10 mouse cellular contexts compared by ENCODE assay signal in genomic region chr7:119519654-119520053, GRCm38 (mm10). TPM values are rescaled to one million over a fixed set of nuclear protein-coding genes. Genes with fewer than 3 reads are reported as not detected.
A peak's percentile ranks its signal among the peaks of the same experiment; 100 is the strongest.
DNase-seq lines count a peak whose midpoint lies in the region; ATAC-seq and TF ChIP-seq lines count a peak whose summit lies in the region.
"Had no signal": no experiment of that assay in that cellular context is flagged by ENCODE, and none has a peak within 500 bp of the region (broad histone marks: within the 10 kb centered on the region; RNA-seq: fewer than 3 reads in every experiment).

No protein-coding gene starts in this region.

- H3K27ac ChIP-seq in ES-E14 (ENCODE audit: insufficient read depth, low read depth, low read length, poor library complexity, severe bottlenecking): no peak overlapping the region
- no peak overlapping the region for H3K27ac ChIP-seq in liver, embryonic 14.5 days
- H3K27ac ChIP-seq: heart, embryonic 13.5 days; stomach, embryonic 15.5 days had no signal

- peak; percentile 94 for TF ChIP-seq CTCF in liver, embryonic 14.5 days (IDR thresholded peaks at IDR 0.05; ENCODE audit: low read depth)

- DNase-seq in 3T3-L1 (ENCODE audit: low read depth, low spot score): peak; percentile 43
- peak; percentile 53 for DNase-seq in ES-E14 (ENCODE audit: low read depth, low spot score)
- peak; percentile 39 for DNase-seq in cerebellum, adult 11 months
- DNase-seq in frontal cortex, postnatal 36 days (ENCODE audit: low spot score in 2 of 2): peak; percentile 81 to 89
- DNase-seq in kidney, postnatal 4 days: peak; percentile 86 to 87
- DNase-seq in liver, embryonic 14.5 days (ENCODE audit: low read depth in 3 of 3, low spot score in 3 of 3): peak in 1 of 3 experiments; percentile 2
- peak; percentile 78 for DNase-seq in right cerebral cortex, adult 18-20 months
- peak; percentile 44 for DNase-seq in yolk sac, embryonic 10.5 days (ENCODE audit: low spot score)

- no peak overlapping the region for H3K4me3 ChIP-seq in ES-E14 (ENCODE audit: insufficient read depth in 1 of 2, low read depth in 1 of 2, low read length in 2 of 2, poor library complexity in 1 of 2, severe bottlenecking in 1 of 2)
- H3K4me3 ChIP-seq in liver, embryonic 14.5 days (ENCODE audit: insufficient read depth in 1 of 2, low read depth in 2 of 2, low read length in 2 of 2): no peak overlapping the region
- H3K4me3 ChIP-seq: heart, embryonic 13.5 days; stomach, embryonic 15.5 days had no signal

- no peak for ATAC-seq in liver, embryonic 14.5 days (ENCODE audit: insufficient read depth)

- no peaks in the 10 kb centered on the region for H3K27me3 ChIP-seq in liver, embryonic 14.5 days (ENCODE audit: control insufficient read depth, insufficient read depth, low read length)
- H3K27me3 ChIP-seq: stomach, embryonic 15.5 days had no signal

- no peak overlapping the region for H3K9ac ChIP-seq in ES-E14 (ENCODE audit: insufficient read depth, low read depth, low read length, poor library complexity, severe bottlenecking)
- no peak overlapping the region for H3K9ac ChIP-seq in liver, embryonic 14.5 days (replicated peaks)
- H3K9ac ChIP-seq: heart, embryonic 13.5 days; stomach, embryonic 15.5 days had no signal

- no peak for TF ChIP-seq EP300 in liver, embryonic 14.5 days (IDR thresholded peaks at IDR 0.05; ENCODE audit: low read depth)

- H3K9me3 ChIP-seq in ES-E14 (ENCODE audit: control insufficient read depth, insufficient read depth, low read depth, low read length): no peaks in the 10 kb centered on the region
- no peaks in the 10 kb centered on the region for H3K9me3 ChIP-seq in liver, embryonic 14.5 days (ENCODE audit: control insufficient read depth, low read length)
- H3K9me3 ChIP-seq: heart, embryonic 13.5 days; stomach, embryonic 15.5 days had no signal

- 43% methylated on average over 5 of the region's 5 CpGs for WGBS in liver, embryonic 14.5 days (ENCODE audit: insufficient replicate concordance)

- no peaks in the 10 kb centered on the region for H3K4me1 ChIP-seq in ES-E14 (ENCODE audit: control insufficient read depth in 2 of 2, insufficient read depth in 2 of 2, low read length in 2 of 2, poor library complexity in 1 of 2)
- H3K4me1 ChIP-seq in liver, embryonic 14.5 days (replicated peaks; ENCODE audit: control insufficient read depth in 2 of 2, insufficient read depth in 2 of 2, low read length in 1 of 2): peaks cover 0 to 3% of the 10 kb centered on the region in 2 experiments; a peak in 1 of 4 replicates
- H3K4me1 ChIP-seq: heart, embryonic 13.5 days; stomach, embryonic 15.5 days had no signal

- H3K4me2 ChIP-seq in liver, embryonic 14.5 days (ENCODE audit: low read depth): no peak overlapping the region
- H3K4me2 ChIP-seq: heart, embryonic 13.5 days; stomach, embryonic 15.5 days had no signal

- in situ Hi-C loops in ES-E14 (cut with MboI; ENCODE audit: low sequenced_read_pairs in 2 of 2, unreplicated experiment in 2 of 2): loop anchor here in 1 of 2 experiments (10.0 kb wide), 1 partner anchor 505 kb away; no protein-coding TSS in a partner anchor

- no peaks in the 10 kb centered on the region for H3K36me3 ChIP-seq in ES-E14 (ENCODE audit: control insufficient read depth, insufficient read depth, low read length, poor library complexity, severe bottlenecking)
- H3K36me3 ChIP-seq in liver, embryonic 14.5 days (replicated peaks; ENCODE audit: control insufficient read depth, insufficient read depth, low read depth): no peaks in the 10 kb centered on the region
- H3K36me3 ChIP-seq: heart, embryonic 13.5 days; stomach, embryonic 15.5 days had no signal

TF ChIP-seq in ES-E14, 5 proteins besides CTCF, POLR2A, EP300 and RAD21:
- TF ChIP-seq ZC3H11A (IDR thresholded peaks at IDR 0.05; ENCODE audit: borderline replicate concordance, low read depth, low read length) (no peak), ZNF384 (IDR thresholded peaks at IDR 0.05; ENCODE audit: low read depth, low read length) (no peak), HCFC1 (IDR thresholded peaks at IDR 0.05; ENCODE audit: borderline replicate concordance, insufficient read depth, low read length) (no peak), CHD2 (IDR thresholded peaks at IDR 0.05; ENCODE audit: low read depth, low read length) (no peak), MAFK (IDR thresholded peaks at IDR 0.05; ENCODE audit: insufficient read depth, low read depth, low read length) (no peak)

RNA-seq across cellular contexts. Expression of gene Acsm5, which starts 0.4 kb away (rescaled TPM):
- total RNA-seq in ES-E14 (2012; rRNA removed): not detected in 2 replicates
- polyA plus RNA-seq in liver, embryonic 14.5 days (2012; rRNA removed): 0.06 TPM in 1 of 2 replicates, not detected in the other
- 0.29 and 0.32 TPM in 2 replicates for polyA plus RNA-seq in liver, embryonic 14.5 days (2014; fragmentation: Nextera tagmentation; extraction: Ambion mirVana)
- polyA plus RNA-seq: heart, embryonic 13.5 days had no signal

RNA-seq across cellular contexts. Expression of gene Pdilt, which starts 3.6 kb away (rescaled TPM):
- total RNA-seq in ES-E14 (2012; rRNA removed): not detected in 2 replicates
- polyA plus RNA-seq in liver, embryonic 14.5 days (2012; rRNA removed): not detected in 2 replicates
- not detected in 2 replicates for polyA plus RNA-seq in liver, embryonic 14.5 days (2014; fragmentation: Nextera tagmentation; extraction: Ambion mirVana)
- polyA plus RNA-seq: heart, embryonic 13.5 days; stomach, embryonic 15.5 days had no signal

RNA-seq across cellular contexts. Expression of gene Acsm2, which starts 34.5 kb away (rescaled TPM):
- total RNA-seq in ES-E14 (2012; rRNA removed): not detected in 2 replicates
- not detected in 2 replicates for polyA plus RNA-seq in liver, embryonic 14.5 days (2012; rRNA removed)
- 0.19 TPM in 1 of 2 replicates, not detected in the other for polyA plus RNA-seq in liver, embryonic 14.5 days (2014; fragmentation: Nextera tagmentation; extraction: Ambion mirVana)
- polyA plus RNA-seq: heart, embryonic 13.5 days; stomach, embryonic 15.5 days had no signal

RNA-seq across cellular contexts. Expression of gene Umod, which starts 40.6 kb away (rescaled TPM):
- total RNA-seq in ES-E14 (2012; rRNA removed): not detected in 2 replicates
- polyA plus RNA-seq in liver, embryonic 14.5 days (2012; rRNA removed): not detected in 2 replicates
- not detected in 2 replicates for polyA plus RNA-seq in liver, embryonic 14.5 days (2014; fragmentation: Nextera tagmentation; extraction: Ambion mirVana)
- polyA plus RNA-seq: heart, embryonic 13.5 days; stomach, embryonic 15.5 days had no signal
